Mouse (Mus musculus) brain, embryonic 14.5 days (tissue): ENCODE results near the gene Greb1.

Experiments used
- CTCF ChIP-seq: fragments of 200-500 bp; IDR thresholded peaks from 2 replicates; pipeline ENCODE4 v1.5.1; 2012; ENCODE audit warnings: inconsistent platforms, mild to moderate bottlenecking, moderate library complexity, borderline replicate concordance; ENCODE audit not compliant: insufficient read depth, insufficient read length; ENCODE audit errors: extremely low read depth
- POLR2A ChIP-seq: fragments of 200-500 bp; IDR thresholded peaks from 2 replicates; pipeline ENCODE4 v1.6.1; 2012; ENCODE audit warnings: mild to moderate bottlenecking, inconsistent platforms, borderline replicate concordance; ENCODE audit not compliant: poor library complexity, insufficient read depth, insufficient read length, severe bottlenecking; ENCODE audit errors: extremely low read depth

DNA sequence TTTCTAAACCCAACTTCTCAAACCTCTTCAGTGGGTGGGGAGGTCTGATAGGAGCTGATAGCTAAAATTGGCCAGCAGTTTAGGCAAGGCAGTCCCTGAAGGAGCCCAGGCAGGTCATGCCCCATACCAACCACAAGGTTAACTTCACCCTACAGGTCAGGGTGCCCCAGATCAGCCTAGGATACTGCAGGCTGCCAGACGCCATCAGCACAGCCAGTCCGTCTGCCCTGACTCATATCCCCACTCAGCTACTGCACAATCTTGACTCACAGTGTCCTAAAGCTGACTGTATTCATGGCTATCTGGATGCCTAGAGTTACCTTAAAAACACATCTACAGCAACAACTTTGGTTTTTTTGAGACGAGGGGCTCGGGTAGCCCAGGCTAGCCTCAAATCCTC lies 10.2 kb downstream of the Greb1 start:
- TF ChIP-seq CTCF: no peak
- TF ChIP-seq POLR2A: no peak
